Mouse (Mus musculus): ENCODE measurements around the gene Rap1a.

The Rap1a gene

DNA sequence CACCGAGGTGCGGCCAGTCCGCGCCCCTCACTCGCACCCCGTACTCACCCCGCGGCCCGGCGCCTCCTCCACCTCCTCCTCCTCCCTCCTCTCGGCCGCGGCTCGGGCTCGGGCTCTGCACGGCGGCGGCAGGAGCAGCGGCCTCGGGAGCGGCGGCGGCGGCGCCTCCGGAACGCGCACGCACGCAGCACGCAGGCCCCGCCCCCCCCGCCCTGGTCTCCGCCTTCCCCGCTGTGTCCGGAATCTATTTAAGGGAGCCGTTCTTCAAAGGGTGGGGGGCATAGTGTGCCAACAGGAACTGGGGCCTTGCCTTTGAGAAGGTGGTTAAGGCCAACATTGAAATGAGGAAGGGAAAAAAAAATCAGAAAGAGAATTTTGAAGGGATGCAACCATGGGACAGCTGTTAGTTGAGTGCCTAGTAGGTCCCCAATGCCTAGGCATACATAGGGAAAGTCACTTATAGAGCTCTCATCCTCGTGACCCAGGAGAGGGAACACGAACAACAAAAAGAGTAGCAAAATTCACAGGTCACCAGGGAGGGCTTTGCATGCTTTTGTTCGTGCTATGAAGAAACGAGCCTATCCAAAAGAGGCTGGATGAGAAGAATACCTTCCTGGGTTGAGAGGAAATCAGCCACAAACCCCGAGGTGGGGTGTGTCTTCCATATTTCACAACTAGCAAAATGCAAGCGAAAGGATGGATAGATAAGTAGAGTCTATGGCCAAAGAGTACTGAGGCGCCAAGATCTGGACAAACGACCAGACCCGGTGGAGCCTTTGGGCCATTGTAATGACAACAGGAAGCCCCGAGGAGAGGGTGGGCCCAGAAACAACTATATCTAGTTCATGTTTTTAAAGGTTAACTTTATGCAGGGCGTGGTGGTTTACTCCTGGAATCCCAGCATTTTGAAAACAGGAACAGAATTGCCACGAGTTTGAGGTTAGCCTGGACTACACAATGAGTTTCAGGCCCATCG, at the start of gene Rap1a:
TSS of gene Rap1a (minus strand) at position 146 of the 976 bp plus-strand sequence.
- peak; percentile 85 for DNase-seq (ENCODE audit: inconsistent ontology term)

DNA sequence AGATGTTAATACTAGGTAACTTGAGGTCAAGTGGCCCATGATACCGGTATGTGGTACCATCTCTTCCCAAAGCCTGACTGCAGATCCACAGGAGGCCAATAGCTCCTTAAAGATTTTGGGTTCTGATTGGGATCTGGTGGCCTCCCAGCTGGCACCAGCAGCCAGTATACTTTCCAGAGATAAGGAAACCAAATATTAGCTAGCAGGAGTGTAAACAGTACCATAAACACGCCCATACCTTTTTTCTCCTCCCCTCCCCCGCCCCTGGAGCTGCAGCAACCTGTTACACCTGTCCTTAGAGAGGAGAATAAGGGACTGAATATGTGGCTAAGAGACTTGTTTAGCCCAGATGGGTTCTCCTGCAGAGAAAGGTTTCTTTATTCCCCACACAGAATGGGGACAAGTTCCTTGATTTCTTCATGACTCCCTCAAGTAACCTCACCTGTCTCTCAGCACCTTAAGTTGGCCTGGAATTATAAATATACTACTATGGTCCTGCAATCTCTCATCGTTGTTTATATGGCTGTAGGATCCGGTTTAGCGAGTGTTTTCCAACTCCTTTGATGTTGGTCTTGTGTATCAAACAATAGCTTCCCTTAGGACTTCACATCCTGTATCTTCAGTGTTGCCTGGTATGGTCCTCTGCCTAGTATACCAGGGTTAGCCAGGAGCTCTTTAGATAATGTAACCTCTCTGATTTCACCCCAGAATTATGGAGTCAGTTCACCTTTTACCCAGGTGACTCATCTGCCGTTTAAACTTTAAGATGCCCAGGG, 45.3 kb upstream of the Rap1a start:
- DNase-seq (ENCODE audit: inconsistent ontology term): no peak

- DNase-seq (ENCODE audit: inconsistent ontology term): no peak
Observed at GRCm38 (mm10) chr3:105839836-105840235, 38.7 kb upstream of the Rap1a start.

DNA sequence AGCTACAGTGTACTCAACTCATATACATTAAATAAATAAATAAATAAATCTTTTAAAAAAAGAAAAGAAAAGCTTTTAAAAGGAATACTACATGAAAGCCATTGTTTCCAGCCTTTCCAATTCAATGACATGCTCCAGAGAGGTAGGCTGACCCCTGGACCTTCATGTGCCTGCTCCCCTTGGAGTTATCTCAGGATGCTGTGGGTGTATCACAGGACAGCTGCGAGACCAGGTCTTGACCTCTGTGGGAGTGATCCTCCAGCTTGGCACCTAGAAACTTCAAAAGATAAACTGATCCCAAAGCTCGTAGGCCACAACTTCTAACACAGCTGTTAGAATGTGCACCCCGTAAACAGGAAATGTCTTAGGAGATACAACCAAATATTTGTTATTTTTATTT, 37.5 kb upstream of the Rap1a start:
- DNase-seq (ENCODE audit: inconsistent ontology term): no peak

GRCm38 (mm10) chr3:105836883-105837282, 35.7 kb upstream of the Rap1a start:
- DNase-seq (ENCODE audit: inconsistent ontology term): no peak

DNA sequence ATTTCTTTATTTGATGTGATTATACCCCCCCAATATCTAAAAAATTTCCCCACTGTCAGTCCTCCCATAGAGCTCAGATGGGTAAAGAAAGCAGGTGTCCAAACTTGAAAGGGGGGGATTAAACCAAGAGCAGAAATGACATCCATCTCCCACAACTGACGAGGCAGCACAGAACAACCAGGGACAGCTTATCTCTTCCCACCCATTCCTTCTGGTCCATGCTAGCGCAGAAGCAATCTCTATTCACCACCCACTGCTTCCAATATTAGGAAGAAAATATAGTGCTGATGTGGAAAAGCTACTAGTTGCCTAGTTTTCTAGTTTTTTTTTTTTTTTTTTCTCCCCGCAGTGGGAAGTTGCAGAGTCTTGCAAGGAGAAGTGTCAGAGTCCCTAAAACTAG, 34.7 kb upstream of the Rap1a start:
- no peak for DNase-seq (ENCODE audit: inconsistent ontology term)

DNA sequence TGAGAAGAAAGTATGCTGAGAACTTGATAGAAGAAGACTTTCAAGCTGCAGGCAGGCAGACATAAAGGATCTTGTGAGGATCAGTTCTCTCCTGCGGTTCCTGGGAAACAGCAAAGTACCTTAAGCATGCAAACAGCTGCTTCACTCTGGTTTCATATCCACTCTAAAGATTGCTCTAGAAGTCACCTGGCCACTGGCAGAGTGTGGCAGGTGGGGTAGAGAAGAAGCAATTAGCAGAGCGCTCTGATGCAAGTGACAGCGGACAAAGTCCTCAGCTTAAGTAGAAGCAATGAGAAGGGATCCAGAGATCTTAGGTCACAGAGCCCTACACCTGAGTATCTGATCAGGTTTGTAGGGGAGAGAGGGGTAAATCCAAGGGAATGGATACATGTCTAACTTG, 30.4 kb upstream of the Rap1a start:
- DNase-seq (ENCODE audit: inconsistent ontology term): no peak

DNA sequence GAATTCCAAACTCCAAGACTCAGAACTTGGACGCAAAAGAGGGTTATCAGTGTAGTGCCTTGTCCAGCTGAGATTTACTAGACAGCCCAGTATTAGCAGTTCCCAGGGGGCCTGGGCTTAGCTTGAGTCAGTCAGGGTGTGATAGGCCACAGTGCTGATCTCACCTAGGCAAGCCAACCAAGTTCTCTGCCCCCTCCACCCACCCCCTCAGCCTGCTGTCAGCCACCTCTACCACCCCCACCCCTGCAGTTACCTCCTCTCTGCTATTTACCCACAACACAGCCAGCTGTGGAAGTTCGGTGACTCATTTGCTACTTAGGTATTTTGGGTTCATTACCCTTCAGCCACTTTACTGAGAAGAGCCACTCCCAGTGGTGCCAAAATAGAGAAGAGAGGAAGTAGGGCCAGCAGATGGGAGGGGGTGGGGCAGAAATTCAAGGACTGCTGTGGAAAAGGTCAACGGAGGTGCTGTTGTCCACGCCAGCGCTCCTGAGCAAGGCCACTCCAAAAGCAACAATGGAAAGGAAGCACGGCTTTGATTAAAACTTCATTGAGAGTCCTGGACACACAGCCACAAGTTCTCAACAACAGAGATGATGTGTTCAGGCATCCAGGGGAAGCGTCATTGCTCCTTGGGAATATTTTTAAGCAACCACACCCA, 24.5 kb upstream of the Rap1a start:
- peak; percentile 12 for DNase-seq (ENCODE audit: inconsistent ontology term)

GRCm38 (mm10) chr3:105824704-105825103, 23.6 kb upstream of the Rap1a start:
- DNase-seq (ENCODE audit: inconsistent ontology term): no peak

GRCm38 (mm10) chr3:105824103-105824502, 23.0 kb upstream of the Rap1a start:
- DNase-seq (ENCODE audit: inconsistent ontology term): no peak

- DNase-seq (ENCODE audit: inconsistent ontology term): no peak
Observed at GRCm38 (mm10) chr3:105823609-105824008, 22.5 kb upstream of the Rap1a start.

GRCm38 (mm10) chr3:105821504-105821903, 20.4 kb upstream of the Rap1a start:
- DNase-seq (ENCODE audit: inconsistent ontology term): no peak

- DNase-seq (ENCODE audit: inconsistent ontology term): no peak
Observed at GRCm38 (mm10) chr3:105820272-105820671, 19.1 kb upstream of the Rap1a start.

- no peak for DNase-seq (ENCODE audit: inconsistent ontology term)
Observed at GRCm38 (mm10) chr3:105818130-105819004, 17.2 kb upstream of the Rap1a start.

GRCm38 (mm10) chr3:105816089-105816488, 15.0 kb upstream of the Rap1a start:
- no peak for DNase-seq (ENCODE audit: inconsistent ontology term)

DNA sequence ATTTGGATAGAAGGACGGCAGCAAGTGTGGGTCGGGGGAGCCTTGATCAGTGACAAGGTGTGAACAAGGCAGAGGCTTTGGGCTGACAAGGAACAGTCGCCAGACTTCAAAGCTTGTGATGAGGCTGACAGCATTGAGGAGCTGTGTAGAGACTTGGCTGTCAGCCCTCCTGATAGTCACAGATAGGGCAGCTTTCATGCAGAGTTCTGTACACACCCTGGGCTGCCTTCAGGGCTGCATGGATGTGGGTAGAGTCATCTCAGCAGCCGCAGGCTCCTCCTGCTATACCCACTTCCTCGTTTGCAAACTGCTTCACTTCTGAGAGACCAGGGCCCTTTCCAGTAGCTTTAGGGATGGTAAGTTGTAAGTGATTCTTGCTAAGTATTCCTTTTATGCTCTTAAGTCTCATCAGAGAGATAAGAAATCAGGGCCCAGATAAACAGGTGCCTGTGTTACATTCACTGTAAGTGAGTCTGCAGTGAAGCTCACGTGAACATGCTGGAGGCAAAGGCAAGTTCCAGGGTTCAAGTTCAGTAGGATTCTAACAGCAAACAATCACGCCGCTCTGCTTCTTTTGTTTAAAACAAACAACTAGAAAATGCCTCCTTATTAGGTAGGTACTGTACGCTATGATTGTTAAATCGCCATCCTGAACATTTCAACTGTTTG, 14.2 kb upstream of the Rap1a start:
- no peak for DNase-seq (ENCODE audit: inconsistent ontology term)

DNA sequence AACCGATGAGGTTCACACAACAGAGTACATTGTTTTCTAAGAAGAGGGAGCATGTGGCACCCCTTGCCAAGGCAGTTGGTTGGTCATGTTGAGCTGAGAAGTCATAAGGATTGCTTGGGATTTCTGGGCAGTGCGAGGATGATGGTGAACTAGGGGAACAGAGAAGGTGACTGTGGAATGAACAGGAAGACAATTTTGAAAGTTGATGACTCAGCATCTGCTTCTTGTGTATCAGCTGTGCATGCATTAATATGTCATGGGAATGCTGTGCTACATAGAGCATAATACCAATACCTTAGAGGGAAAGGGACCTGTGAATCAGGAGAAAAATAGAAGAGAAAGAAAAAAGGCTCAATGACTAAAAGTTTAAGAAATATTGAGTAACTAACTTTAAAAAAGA, 10.0 kb upstream of the Rap1a start:
- DNase-seq (ENCODE audit: inconsistent ontology term): no peak

GRCm38 (mm10) chr3:105808179-105809037, 7.3 kb upstream of the Rap1a start:
- DNase-seq (ENCODE audit: inconsistent ontology term): no peak

GRCm38 (mm10) chr3:105807672-105808071, 6.5 kb upstream of the Rap1a start:
- no peak for DNase-seq (ENCODE audit: inconsistent ontology term)

All from Muller cell, postnatal 12 days (primary cell).